In genomic region chr9:123020995-123021631, GRCm38 (mm10) we compare ENCODE assay signal across 8 mouse cellular contexts. TPM values are rescaled to one million over a fixed set of nuclear protein-coding genes. Genes with fewer than 3 reads are reported as not detected.
DNase-seq lines count a peak whose midpoint lies in the region; ATAC-seq lines count a peak whose summit lies in the region.

Gene Tmem42, plus strand, starts transcription at chr9:123021326.

- H3K9ac ChIP-seq in intestine, embryonic 14.5 days (ENCODE audit: low read length) = peak within 1 kb of the TSS; percentile 77

- H3K9me3 ChIP-seq in intestine, embryonic 14.5 days (ENCODE audit: control insufficient read depth, low read length) = no peaks in the 10 kb centered on the region

- H3K27ac ChIP-seq in intestine, embryonic 14.5 days (ENCODE audit: low read depth) = peak within 1 kb of the TSS; percentile 93

- peaks cover 10% of the 10 kb centered on the region for H3K4me1 ChIP-seq in intestine, embryonic 14.5 days (replicated peaks; ENCODE audit: control insufficient read depth, insufficient read depth, low read length)

- peak; percentile 97 for ATAC-seq in intestine, embryonic 14.5 days (replicated peaks; ENCODE audit: low FRiP score, low TSS enrichment, low read depth)

- intact Hi-C loops in left cerebral cortex, postnatal 14 days (cut with DNase I) = no loop called here

- under 1% methylated on average over 57 of the region's 69 CpGs for WGBS in intestine, embryonic 14.5 days

- peaks cover 24% of the 10 kb centered on the region for H3K36me3 ChIP-seq in intestine, embryonic 14.5 days (ENCODE audit: control insufficient read depth, insufficient read depth, low read length)

- peak within 1 kb of the TSS; percentile 75 for H3K4me2 ChIP-seq in intestine, embryonic 14.5 days (ENCODE audit: low read length)

- H3K27me3 ChIP-seq in intestine, embryonic 14.5 days (replicated peaks; ENCODE audit: control insufficient read depth, insufficient read depth, low read length) = no peaks in the 10 kb centered on the region

- H3K4me3 ChIP-seq in intestine, embryonic 14.5 days (ENCODE audit: low read depth, low read length) = peak within 1 kb of the TSS; percentile 72

- DNase-seq in adrenal gland, adult (ENCODE audit: inconsistent age in 2 of 2, low spot score in 1 of 2) = peak; percentile 92 to 98
- DNase-seq in embryo, embryonic 10.5 days (ENCODE audit: low spot score) = peak; percentile 89
- peak; percentile 88 for DNase-seq in gastrocnemius, postnatal 25 days
- peak; percentile 95 for DNase-seq in intestine, embryonic 14.5 days (ENCODE audit: low spot score)
- peak; percentile 84 to 87 for DNase-seq in left cerebral cortex, postnatal 14 days (ENCODE audit: low spot score in 2 of 2)
- peak; percentile 86 for DNase-seq in mesoderm, embryonic 11.5 days (ENCODE audit: low read depth, low spot score)
- DNase-seq in right cerebral cortex, postnatal 36 days (ENCODE audit: low spot score in 2 of 2) = peak; percentile 79 to 81
- peak; percentile 95 for DNase-seq in yolk sac, embryonic 10.5 days (ENCODE audit: low spot score)

RNA-seq across cellular contexts. Expression of gene Tmem42, which starts in this region (rescaled TPM):
- total RNA-seq in gastrocnemius, postnatal 25 days (2021) = 1 to 10 TPM; 9.0 to 9.2 TPM
- polyA plus RNA-seq in intestine, embryonic 14.5 days (2014; fragmentation: Nextera tagmentation; extraction: Ambion mirVana) = 20.5 and 20.8 TPM in 2 replicates
- total RNA-seq in left cerebral cortex, postnatal 14 days (2021) = 10 to 100 TPM; 33.3 to 33.9 TPM

Comparison
In these comparisons a context has a peak if more than half of its experiments do, and no peak if none do; other contexts are left out.
1. Peak in every context shown above with its lines: DNase-seq, ATAC-seq, H3K4me3 ChIP-seq and H3K27ac ChIP-seq.